Mouse (Mus musculus) cerebellum, postnatal 10 days (tissue): Measurements from ENCODE around the gene Celsr2.
A peak's percentile ranks its signal among the peaks of the same experiment; 100 is the strongest.

ENCODE experiments used
- DNase-seq, 2 experiments: peaks; one replicate each; pipeline ENCODE4 v3.0.0; 2021; ENCODE audit warnings: mixed read lengths in 2 of 2

Gene Celsr2

DNA sequence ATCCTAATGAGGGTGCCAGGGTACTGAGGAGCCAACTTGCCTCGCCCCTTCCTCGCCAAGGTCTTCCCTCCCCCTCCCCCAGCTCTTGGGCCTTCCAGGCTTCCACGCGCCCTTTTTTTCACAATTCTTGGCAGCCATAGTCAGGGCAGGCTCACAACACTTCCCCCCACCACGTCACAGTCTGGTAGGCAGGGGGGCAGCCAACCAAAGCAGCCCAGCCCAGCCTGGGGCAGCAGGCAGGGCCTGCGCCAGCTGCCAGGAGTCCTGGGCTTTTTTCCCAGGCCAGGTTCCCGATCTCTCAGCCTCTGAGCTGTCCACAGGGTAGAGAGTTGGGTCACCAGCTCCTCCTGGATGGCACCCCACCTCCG is 3.6 kb downstream of the Celsr2 start:
- peak; percentile 94 to 96 for DNase-seq

DNA sequence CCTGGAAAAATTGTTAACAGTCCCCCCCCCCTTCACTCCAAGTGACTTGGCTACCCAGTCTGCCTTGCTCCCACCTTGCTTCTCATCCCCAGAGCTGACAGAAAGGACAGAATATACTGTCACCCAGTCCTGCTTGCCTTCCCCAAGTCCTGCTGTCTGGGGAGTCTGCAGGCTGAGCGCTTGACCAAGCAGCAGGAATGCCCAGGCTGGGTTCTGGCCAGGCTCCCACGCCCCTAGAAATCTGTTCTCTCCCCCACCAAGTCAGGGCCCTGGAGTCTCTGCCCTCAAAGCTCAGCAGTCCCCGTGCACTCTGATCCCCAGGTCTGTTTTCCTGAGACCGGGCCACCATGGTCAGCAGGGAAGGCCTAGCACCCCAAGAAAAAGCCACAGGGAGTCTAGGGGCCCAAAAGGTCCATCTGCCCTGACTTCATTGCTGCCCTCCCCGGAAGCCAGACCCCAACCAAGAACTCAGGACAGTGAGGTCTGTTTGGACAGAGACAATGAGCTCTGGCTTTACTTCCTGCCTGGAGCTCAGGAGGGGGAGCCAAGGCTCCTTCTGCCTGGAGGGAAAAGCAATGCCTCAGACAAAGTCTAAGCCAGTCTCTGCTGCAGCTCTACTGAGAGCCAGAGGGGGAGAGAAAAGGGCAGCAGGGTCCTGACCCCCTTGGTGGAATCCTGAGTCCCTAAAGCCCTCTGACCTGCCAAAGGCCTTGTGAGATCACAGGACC is 4.2 kb downstream of the Celsr2 start:
- peak; percentile 60 to 72 for DNase-seq

DNA sequence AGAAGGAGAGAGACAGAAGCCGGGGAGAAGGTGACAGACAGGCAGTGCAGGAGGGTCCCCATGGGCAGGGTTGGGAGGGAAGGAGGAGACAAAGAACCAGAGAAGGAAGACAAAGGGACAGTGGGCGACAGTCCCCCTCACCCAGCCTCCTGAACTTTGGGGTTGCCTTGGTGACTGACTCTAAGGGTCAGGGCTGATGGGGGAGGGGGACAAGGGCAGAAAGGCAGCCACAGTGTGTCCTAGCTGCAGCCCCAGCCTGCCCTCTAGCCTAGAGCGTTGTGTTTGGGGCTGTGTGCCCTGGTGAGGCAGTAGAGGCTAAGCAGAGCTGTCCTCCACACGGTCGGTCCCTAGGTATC is 5.0 kb downstream of the Celsr2 start:
- peak in 1 of 2 experiments; percentile 64 for DNase-seq

DNA sequence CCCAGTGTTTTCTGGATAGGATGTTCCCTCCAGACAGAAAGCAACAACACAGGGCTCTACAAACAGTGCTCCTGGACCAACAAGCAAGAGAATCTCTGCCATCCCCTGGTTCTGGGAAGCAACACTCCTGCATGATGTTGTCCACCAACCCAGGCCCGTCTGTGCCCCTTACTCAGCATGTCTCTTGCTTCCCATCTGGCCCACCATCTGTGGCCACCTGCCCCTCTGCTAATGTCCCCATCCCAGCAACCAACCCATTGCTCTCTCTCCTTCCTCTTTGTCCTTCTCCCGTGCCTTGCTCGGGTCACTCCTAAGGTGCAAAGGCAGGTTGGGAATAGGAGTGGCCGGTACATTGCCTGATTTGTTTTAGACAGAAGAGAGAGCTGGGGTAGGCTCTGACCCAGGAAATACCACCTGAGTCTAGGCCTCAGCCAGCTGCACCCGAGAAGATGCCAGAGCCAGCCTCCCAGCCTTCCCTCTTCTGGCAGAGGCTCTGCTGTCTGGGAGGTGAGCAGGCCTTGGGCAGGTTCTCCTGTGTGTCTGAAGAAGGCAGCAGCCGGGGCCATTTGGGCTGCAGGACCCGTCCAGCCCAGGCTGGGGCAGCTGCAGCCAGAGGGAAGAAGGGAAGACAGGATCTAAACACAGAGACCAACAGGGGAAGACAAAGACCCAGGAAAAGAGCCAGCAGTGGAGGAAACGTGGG is 5.5 kb downstream of the Celsr2 start:
- DNase-seq: peak; percentile 85 to 92

DNA sequence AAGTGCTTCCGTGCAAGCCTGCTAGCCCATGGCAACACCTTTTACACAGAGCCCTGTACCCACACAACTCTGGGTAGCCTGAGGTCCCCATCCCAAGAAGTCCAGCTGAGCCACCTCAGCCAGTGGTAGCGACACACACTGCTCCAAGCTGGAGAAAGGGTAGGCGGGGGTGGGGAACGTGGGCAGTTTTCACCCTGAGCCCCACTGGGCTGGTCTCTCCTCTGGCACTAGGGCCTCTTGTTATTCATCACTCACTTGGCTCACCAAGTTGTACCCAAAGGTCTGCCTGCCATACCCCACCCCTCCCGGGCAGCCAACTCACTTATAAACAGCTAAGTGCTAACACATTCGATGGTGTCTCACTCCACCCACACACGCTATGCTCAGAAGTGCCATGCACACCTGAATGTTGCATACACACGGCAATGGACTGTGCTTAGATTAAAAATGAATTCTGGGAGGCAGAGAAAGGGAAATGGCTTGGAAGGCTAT is 6.8 kb downstream of the Celsr2 start:
- peak; percentile 14 to 20 for DNase-seq

DNA sequence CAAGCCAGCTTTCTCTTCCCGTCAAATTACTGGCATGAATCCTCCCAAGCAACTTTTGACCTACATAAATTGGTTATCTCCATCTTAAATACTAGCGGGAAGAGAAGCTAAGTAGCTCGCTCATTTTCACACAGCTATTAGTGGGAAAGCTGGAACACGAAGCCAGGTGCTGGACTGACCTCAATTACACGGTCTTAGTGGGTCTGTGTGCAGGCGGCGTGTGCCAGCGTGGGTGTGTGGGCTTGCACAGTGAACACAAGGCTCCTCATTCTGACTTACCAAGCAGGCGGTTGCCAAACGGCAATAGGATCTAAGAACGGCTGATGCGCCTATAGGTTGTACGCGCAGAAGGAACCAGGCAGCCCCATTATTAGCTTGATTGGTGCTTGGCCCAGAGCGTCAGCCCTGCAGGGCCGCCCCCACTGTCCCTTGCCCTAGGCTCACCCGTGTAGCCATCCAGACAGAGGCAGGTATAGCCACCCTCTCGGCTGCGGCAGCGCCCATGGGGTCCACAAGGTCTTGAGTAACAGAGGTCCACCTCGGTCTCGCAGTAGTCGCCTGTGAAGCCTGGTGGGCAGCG is 9.0 kb downstream of the Celsr2 start:
- peak; percentile 55 to 58 for DNase-seq

DNA sequence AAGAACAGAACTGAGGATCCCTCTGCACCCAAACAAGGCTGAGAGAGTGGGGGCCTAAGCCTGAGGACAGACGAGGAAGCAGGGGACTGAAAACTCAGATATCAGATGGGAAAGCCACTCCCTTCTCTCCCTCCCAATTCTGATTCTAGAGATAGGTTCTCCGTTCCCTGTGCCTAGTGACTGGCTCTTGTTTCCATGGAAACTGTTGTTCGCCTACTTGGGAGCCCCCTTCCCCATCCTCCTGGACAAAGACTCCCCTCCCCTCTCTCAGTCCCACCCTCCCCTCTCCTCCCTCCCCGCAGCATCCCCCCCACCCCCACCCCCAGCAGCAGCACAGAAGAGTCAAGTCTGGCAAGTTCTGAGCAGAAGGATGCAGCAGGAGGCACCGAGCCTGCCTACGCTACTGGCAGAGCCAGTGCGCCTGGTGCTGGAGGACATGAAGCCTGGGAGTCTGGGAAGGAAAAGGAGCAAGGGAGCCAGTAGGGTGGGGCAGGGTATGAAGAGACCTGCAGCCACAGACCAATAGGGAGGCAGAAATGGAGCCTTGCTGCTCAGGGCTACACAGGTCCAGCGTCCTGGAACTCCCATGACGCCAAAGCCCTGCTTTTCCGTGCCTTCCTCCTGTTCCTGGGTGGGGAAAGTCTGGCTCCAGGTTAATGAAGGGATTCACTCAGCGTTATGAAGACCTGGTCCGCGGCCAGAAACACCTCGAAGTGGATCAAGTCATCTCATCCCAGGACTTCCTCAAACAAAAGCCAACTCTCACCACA is 9.6 kb downstream of the Celsr2 start:
- peak; percentile 78 to 79 for DNase-seq

DNA sequence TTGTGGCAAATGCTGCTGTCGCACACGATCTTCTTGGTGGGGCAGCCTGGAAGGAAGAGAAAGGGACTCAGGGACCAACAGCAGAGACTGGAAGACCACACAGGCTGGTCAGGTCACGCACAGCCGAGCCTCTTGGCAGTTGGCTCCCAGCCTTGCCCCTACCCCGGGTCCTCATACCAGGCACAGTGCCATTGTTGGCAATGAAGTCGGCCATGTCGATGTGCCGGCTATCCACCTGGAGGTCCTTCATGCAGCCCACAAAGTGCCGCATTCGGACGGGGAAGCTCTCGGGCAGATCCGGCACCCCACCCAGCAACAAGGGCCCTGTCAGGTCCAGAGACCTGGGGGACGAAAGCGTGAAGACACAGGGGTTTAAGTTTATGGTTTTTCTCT is 12.8 kb downstream of the Celsr2 start:
- DNase-seq: peak; percentile 85 to 90

DNA sequence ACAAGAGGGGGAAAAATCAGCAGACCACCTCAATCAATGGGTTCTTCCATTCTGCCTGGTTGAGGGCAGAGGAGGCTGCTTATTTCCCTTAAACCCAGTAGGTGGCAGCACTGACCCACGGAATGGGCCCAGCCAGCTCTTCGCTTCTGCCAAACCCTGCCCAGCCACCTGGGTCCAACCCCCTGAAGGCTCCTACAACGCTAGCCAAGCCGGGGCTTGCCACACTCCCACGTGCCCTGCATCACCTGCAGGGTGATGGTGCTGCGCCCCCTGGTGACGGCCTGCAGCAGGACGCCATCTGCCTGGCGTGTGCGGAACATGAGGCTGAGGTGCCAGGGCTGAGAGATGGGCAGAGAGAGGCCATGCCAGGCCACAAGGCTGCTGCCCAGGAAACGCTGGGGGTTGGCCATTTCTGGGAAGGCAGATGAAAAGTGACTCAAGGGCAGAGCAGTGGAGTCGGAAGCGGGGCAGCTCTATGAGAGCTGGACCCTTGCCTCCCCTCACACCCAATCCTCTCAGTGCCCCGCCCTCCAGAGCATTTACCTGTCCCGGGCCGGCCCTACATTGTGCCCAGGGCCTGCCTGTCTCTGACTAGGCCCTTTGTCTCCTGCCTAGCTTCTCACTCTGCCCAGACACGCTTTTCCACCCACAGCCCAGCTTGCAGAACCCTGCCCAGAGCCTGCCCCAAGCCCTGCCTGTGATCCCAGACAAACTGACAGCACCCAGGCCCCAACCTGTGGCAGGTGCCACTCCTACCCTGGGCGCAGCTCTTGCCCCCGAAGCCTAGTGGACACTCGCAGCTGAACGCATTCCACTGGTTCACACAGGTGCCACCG is 13.4 kb downstream of the Celsr2 start:
- peak; percentile 98 for DNase-seq

DNA sequence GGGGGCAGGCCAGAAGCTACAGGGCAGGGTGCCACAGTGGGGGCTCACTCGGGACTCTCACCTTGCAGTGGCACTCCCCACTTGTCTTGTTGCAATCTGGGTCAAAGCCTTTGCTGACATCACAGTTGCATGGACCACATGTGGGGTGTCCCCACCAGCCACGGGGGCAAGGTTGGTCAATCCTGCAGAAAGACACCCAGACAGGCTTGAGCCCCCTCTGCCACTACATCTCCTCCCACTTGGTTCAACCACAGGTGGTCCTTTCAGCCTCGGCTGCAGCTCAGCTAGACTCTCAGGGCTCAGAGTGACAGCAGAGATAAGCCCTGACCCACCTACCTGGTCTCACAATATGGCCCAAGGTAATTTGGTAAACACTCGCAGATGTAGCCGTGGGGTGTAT is 14.9 kb downstream of the Celsr2 start:
- DNase-seq: peak; percentile 16 to 32

DNA sequence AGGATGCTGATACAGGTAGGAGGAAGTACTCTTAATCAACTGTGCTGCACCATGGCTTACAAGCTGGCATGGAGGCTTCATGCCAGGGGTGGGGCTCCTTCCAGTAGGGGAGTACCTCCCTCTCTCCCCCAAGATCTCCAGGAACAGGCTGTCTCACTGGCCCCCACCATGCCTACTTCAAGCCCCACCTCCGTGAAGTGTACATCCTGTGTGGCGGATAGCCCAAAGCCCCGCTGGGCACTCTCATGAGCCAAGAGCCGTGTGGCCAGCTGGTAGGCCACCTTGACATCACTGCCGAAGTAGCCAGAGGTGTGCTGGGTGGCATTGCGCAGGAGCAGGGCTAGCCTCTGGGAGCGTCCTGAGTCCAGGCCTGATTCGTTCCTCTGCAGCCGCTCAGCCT is 17.1 kb downstream of the Celsr2 start:
- DNase-seq: peak; percentile 63 to 67

DNA sequence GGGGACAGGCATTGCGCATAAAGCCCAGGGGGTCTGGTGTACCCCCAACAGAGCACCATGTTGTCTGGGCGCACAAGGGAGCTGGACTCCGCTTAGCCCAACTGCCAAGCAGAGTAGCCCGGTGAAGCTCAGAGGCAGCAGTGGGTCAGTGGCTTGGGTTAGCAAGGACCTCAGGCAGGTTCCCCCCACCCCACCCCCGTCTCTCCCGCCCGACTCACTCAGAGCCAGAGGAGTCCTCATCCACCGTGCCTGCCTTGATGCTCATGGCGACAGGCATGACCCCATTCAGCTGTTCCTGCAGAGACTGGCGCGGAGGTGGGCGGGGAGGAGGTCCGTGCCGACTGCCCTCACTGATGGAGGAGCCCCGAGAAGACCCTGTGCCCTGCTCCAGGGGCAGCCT is 22.6 kb downstream of the Celsr2 start:
- DNase-seq: no peak

DNA sequence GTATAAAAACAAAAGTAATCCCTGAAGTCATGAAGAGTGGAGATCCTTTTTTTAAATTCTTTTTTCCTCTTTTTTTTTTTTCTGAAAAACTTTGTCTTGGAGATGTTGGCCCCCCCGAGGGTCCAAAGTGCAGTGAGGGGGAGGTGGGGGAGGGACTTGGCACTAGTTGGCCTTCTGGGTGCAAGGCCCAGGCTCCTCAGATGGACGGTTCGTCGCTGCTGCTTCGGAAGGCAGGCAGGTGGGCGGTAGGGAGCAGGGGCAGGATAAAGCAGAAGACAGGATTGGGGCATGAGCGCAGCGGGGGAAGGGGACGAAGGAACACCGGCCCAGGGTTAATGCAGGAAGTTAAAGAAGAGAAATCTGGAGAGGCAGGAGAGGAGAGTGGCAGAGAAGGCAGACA is 23.1 kb downstream of the Celsr2 start:
- peak; percentile 13 to 30 for DNase-seq

DNA sequence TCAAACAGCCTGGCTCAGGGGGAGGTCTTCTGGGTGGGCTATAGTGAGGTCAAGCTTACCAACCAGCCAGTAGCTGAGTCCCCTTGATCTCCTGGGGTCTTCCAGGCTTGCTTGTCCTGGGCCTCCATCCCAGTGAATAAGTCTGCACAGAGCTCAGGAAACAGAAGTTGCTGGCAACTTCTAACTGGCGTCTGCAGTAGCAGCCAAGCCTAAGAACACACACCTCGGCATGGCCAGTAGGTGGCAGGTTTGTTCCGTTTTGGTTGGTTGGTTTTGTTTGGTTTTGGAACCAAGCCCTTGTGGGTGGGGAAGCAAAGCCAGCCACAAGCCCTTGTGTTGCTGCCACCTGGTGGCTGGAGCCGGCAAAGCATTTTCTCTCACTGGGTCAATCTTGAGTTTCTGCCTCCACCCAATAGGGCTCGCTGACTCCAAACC is 26.2 kb downstream of the Celsr2 start:
- DNase-seq: peak; percentile 99 to 100

DNA sequence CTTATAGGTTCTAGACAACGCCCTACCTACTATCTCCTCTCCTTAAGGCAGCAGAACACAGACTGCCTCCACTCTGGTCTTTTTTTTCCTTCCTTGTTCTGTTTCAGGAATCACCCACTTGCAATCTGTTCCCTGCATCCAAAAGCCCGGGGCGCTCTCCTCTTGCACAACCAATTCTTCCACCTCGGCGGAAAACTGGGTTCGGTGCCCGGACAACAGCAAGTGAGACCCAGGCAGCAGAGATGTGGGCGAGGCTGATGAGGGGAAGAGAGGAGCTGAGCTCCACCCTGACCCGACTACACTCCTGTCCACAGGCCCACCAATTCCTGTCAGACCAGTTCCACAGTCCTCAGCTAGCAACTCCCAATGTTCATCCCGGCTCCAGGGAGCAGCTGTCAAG is 29.2 kb downstream of the Celsr2 start:
- DNase-seq: peak; percentile 66 to 70

DNA sequence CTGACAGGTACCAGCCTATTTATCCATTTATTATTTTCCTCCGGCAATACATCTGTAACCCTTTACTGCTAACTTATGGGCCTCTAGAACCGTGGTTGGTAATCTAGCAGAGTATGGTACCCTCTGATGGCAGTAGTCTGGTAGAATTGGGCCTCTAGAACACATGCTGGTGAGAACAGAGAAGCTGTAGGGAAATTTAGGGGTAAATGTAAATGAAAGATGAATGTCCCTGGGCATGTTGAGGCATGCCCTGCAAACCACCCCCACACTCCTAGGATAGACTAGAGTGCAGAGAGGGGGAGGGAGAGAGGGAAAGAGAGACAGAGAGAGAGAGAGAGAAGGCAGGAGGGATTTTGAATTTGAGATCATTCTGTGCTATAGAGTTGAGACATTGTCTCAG is 30.9 kb downstream of the Celsr2 start:
- no peak for DNase-seq

DNA sequence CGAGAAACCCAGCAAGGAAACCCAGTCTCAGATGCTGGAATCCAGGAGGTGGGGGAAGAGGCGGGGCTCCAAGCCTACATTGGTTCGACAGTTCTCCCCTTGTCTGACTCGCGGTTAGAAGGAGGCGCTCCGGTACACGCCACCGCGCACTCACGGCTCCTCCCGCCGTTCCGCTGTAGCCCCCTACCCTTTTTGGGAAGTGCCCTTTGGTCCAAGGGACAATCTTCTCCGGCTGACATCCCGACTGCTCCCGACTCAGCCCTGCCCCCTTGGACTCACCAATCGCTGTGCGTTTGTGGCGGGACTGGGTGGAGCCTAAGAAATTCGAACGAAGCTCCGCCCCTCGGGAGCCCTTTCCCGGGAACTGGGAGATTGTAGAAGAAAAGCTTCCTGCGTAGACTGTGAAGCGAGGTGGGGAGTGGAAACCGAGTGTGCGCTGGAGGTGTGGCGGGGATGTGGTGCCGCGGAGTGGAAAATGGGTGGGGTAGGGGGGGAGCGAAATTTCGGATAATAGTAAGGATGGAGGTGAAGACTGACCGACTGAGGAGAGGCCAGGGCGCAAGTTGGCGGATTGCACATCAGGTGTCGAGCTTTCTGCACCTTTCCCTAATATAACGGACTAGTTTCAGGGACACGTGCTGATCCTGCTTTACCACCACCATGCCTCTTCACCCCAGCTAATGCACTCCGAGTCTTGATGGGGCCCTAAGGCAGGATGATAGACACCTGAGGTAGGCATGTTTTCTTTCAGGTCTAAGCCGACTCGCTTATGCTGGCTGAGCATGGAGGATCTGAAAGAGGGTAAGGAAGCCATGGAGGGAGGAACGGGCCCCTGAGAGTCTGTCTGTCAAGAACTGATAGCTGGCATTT is 31.6 kb downstream of the Celsr2 start, which contains the start of gene Psrc1:
Gene Psrc1 (plus strand): TSS at position 355 of the 870 bp plus-strand sequence.
- peak; percentile 93 to 94 for DNase-seq

DNA sequence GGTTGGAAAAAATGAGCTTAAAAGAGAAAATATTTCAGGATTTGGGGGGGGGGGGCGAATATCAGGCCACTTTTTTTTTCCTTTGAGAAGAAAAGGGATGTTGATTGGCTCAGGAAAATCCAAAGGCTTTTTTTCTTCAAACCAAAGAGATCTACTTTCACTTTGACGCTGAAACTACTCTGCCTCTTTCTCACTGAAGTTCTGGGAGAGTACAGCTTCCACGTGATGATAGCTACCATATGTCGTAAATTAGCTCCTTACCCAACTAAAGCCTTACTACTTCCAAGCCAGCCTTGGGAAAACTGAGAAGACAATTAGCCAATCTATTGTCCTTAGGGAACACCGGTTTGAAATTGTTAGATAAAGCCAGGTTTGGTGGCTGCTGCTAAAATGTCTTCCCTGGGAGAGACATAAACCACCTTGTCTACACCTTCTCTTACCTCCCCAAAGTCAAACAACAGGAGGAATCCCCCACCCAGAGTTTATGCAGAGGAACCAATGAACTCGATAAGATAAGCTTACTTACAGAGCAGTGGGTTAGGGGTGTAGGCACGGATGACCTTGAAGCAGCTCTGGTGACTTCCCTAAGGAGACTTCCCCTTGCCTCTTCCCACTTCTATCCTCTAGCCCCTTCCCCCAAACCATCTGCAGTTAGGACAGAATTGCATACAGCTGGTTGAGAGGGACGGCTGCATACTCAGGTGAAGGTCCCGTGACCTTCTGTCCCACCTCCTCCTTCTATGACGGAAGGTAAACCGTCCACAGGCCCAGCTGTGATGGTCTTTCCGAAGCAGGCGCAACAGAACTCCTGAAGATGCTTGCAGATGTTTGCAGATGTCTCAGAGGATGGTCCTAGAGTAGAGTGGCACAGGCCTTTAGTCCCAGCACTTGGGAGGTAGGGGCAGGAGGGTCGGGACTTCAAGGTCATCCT is 33.1 kb downstream of the Celsr2 start:
- no peak for DNase-seq

DNA sequence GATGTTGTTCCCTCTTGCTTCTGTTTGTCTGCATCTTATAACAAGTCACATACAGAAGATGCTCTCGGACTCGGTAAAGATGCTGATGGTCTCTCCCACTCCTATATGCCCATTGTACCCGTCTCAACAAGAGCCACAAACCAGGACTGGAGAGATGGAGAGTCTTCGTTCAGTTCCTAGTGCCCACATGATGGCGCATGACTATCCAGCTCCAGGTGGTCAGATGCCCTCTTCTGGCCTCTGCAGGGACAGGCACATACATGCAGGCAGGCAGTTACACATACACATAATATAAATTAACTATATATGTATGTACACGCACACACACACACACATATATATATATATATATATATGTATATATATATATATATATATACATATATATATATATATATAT is 34.7 kb downstream of the Celsr2 start:
- DNase-seq: no peak
